9 mouse cellular contexts compared by ENCODE assay signal in genomic region chr4:148899927-148900294, GRCm38 (mm10).
A peak's percentile ranks its signal among the peaks of the same experiment; 100 is the strongest.
DNase-seq lines count a peak whose midpoint lies in the region; ATAC-seq and TF ChIP-seq lines count a peak whose summit lies in the region.
"Had no signal": no experiment of that assay in that cellular context is flagged by ENCODE, and none has a peak within 500 bp of the region (broad histone marks: within the 10 kb centered on the region; RNA-seq: fewer than 3 reads in every experiment).

No protein-coding gene starts in this region.

- no peaks in the 10 kb centered on the region; the same call in 1 of the 2 replicates for H3K27me3 ChIP-seq in heart, embryonic 14.5 days (ENCODE audit: control insufficient read depth, insufficient read depth, low read length)
- H3K27me3 ChIP-seq in ES-Bruce4 (ENCODE audit: control insufficient read depth, insufficient read depth, low read length, poor library complexity, severe bottlenecking), result no peaks in the 10 kb centered on the region
- H3K27me3 ChIP-seq in forebrain, embryonic 16.5 days (replicated peaks; ENCODE audit: control insufficient read depth, insufficient read depth, low read length), result peaks cover 43% of the 10 kb centered on the region
- peaks cover 83% of the 10 kb centered on the region for H3K27me3 ChIP-seq in liver, embryonic 15.5 days

- no peaks in the 10 kb centered on the region for H3K9me3 ChIP-seq in heart, embryonic 14.5 days (ENCODE audit: control insufficient read depth, low read length)
- H3K9me3 ChIP-seq in ES-Bruce4 (replicated peaks; ENCODE audit: control insufficient read depth, insufficient read depth, low read length, poor library complexity, severe bottlenecking), result no peaks in the 10 kb centered on the region
- H3K9me3 ChIP-seq in forebrain, embryonic 16.5 days (ENCODE audit: control insufficient read depth, low read length), result no peaks in the 10 kb centered on the region
- no peaks in the 10 kb centered on the region for H3K9me3 ChIP-seq in liver, embryonic 15.5 days (replicated peaks)

- peaks cover 21 to 27% of the 10 kb centered on the region in 2 experiments for H3K4me1 ChIP-seq in heart, embryonic 14.5 days (ENCODE audit: control insufficient read depth in 2 of 2, insufficient read depth in 2 of 2, low read length in 2 of 2)
- H3K4me1 ChIP-seq in ES-Bruce4 (ENCODE audit: control insufficient read depth, insufficient read depth, low read length), result peaks cover 1% of the 10 kb centered on the region
- peaks cover 12% of the 10 kb centered on the region for H3K4me1 ChIP-seq in forebrain, embryonic 16.5 days (replicated peaks; ENCODE audit: control insufficient read depth, insufficient read depth, low read length)
- peaks cover 21% of the 10 kb centered on the region for H3K4me1 ChIP-seq in liver, embryonic 15.5 days (replicated peaks)

- WGBS in heart, embryonic 14.5 days, result 29% methylated on average over 1 of the region's 1 CpGs
- WGBS in forebrain, embryonic 16.5 days, result 30% methylated on average over 1 of the region's 1 CpGs
- 19% methylated on average over 1 of the region's 1 CpGs for WGBS in liver, embryonic 15.5 days (ENCODE audit: insufficient replicate concordance)

- no peak for TF ChIP-seq CTCF in ES-Bruce4 (IDR thresholded peaks at IDR 0.05; ENCODE audit: low read depth, low read length)

- H3K27ac ChIP-seq in heart, embryonic 14.5 days (replicated peaks in 1 of 2; ENCODE audit: control insufficient read depth in 1 of 2, insufficient read depth in 1 of 2, low read depth in 2 of 2, low read length in 2 of 2), result peak overlapping the region; percentile 84 to 90
- no peak overlapping the region for H3K27ac ChIP-seq in ES-Bruce4 (ENCODE audit: insufficient read depth, low read length)
- H3K27ac ChIP-seq in forebrain, embryonic 16.5 days (ENCODE audit: low read length), result no peak overlapping the region
- no peak overlapping the region for H3K27ac ChIP-seq in liver, embryonic 15.5 days (replicated peaks)

- intact Hi-C loops in heart, postnatal 14 days (cut with DNase I), result loop anchor here (2.0 to 5.0 kb wide), 3 partner anchors 15 to 158 kb away; no protein-coding TSS in a partner anchor
- intact Hi-C loops in left cerebral cortex, postnatal 14 days (cut with DNase I), result loop anchor here (5.0 kb wide), 1 partner anchor 88 kb away; no protein-coding TSS in a partner anchor

- peak overlapping the region; percentile 82 for H3K9ac ChIP-seq in heart, embryonic 14.5 days (ENCODE audit: low read length)
- peak overlapping the region; percentile 45 for H3K9ac ChIP-seq in ES-Bruce4 (ENCODE audit: low read depth, poor library complexity, severe bottlenecking)
- no peak overlapping the region for H3K9ac ChIP-seq in forebrain, embryonic 16.5 days (replicated peaks; ENCODE audit: low read depth, low read length)
- no peak overlapping the region for H3K9ac ChIP-seq in liver, embryonic 15.5 days

- no peak for ATAC-seq in heart, embryonic 14.5 days (ENCODE audit: insufficient number of reproducible peaks, insufficient read depth, low FRiP score, low read depth)
- no peak for ATAC-seq in forebrain, embryonic 16.5 days
- no peak for ATAC-seq in liver, embryonic 15.5 days (ENCODE audit: insufficient read depth)

- H3K36me3 ChIP-seq in heart, embryonic 14.5 days (ENCODE audit: control insufficient read depth, insufficient read depth, low read length), result peaks cover 10% of the 10 kb centered on the region; the same call in 1 of the 2 replicates
- H3K36me3 ChIP-seq in ES-Bruce4 (ENCODE audit: control insufficient read depth, insufficient read depth, low read length, poor library complexity, severe bottlenecking), result no peaks in the 10 kb centered on the region
- no peaks in the 10 kb centered on the region for H3K36me3 ChIP-seq in forebrain, embryonic 16.5 days (ENCODE audit: control insufficient read depth, insufficient read depth)
- H3K36me3 ChIP-seq in liver, embryonic 15.5 days (replicated peaks), result no peaks in the 10 kb centered on the region

- TF ChIP-seq EP300 in ES-Bruce4 (IDR thresholded peaks at IDR 0.05; ENCODE audit: insufficient read depth, low read depth, low read length), result no peak

- DNase-seq in heart, postnatal 14 days, result no peak
- DNase-seq in left cerebral cortex, postnatal 14 days (ENCODE audit: low spot score in 2 of 2), result no peak
- DNase-seq in cerebellum, postnatal 36 days, result no peak
- DNase-seq in urinary bladder, adult 18-20 months (ENCODE audit: low spot score in 2 of 2), result no peak
- DNase-seq: retina, postnatal 1 day had no signal

- peak overlapping the region; percentile 68 for H3K4me2 ChIP-seq in heart, embryonic 14.5 days (ENCODE audit: low read length)
- peak overlapping the region; percentile 100 for H3K4me2 ChIP-seq in forebrain, embryonic 16.5 days (ENCODE audit: low read length)
- peak overlapping the region; percentile 89 for H3K4me2 ChIP-seq in liver, embryonic 15.5 days

- peak overlapping the region; percentile 76 to 85 for H3K4me3 ChIP-seq in heart, embryonic 14.5 days (ENCODE audit: control insufficient read depth in 1 of 2, insufficient read depth in 1 of 2, low read depth in 1 of 2, low read length in 2 of 2)
- peak overlapping the region; percentile 69 for H3K4me3 ChIP-seq in ES-Bruce4 (ENCODE audit: low read depth, low read length)
- H3K4me3 ChIP-seq in forebrain, embryonic 16.5 days (replicated peaks; ENCODE audit: low read length), result peak overlapping the region; percentile 64
- peak overlapping the region; percentile 64 for H3K4me3 ChIP-seq in liver, embryonic 15.5 days (replicated peaks)

- no peak for TF ChIP-seq POLR2A in ES-Bruce4 (IDR thresholded peaks at IDR 0.05; ENCODE audit: insufficient read depth, low read length)

Comparison
In these comparisons a context has a peak if more than half of its experiments do, and no peak if none do; other contexts are left out.
1. H3K27ac ChIP-seq: peak in heart, embryonic 14.5 days (2 of 2); none in ES-Bruce4 (single experiment), forebrain, embryonic 16.5 days (single experiment) and liver, embryonic 15.5 days (single experiment).
2. H3K9ac ChIP-seq: peak in heart, embryonic 14.5 days (single experiment) and ES-Bruce4 (single experiment); none in forebrain, embryonic 16.5 days (single experiment) and liver, embryonic 15.5 days (single experiment).
3. Peak in every context shown above with its lines, with median percentiles within 50 percentile points of each other: H3K4me2 ChIP-seq and H3K4me3 ChIP-seq.